Mouse (Mus musculus) frontal cortex, adult (tissue): ENCODE measurements around the gene Man1c1.

Experiments
- ATAC-seq: cut with Nextera tagmentation; 2 replicates; pipeline ENCODE4 v1.9.2; 2017; ENCODE audit warnings: mild to moderate bottlenecking, moderate library complexity, mixed read lengths; ENCODE audit not compliant: low TSS enrichment

Gene Man1c1

GRCm38 (mm10) chr4:134724974-134725373, 20.9 kb upstream of the Man1c1 start:
- ATAC-seq = no peak

- no peak for ATAC-seq
Measured at GRCm38 (mm10) chr4:134723251-134723650, 19.2 kb upstream of the Man1c1 start.

GRCm38 (mm10) chr4:134721076-134721475, 17.0 kb upstream of the Man1c1 start:
- ATAC-seq = peak; percentile 57

GRCm38 (mm10) chr4:134720371-134720770, 16.3 kb upstream of the Man1c1 start:
- no peak for ATAC-seq

- no peak; the same call in 1 of the 2 replicates for ATAC-seq
Measured at GRCm38 (mm10) chr4:134719489-134719888, 15.4 kb upstream of the Man1c1 start.

GRCm38 (mm10) chr4:134713937-134714336, 9.8 kb upstream of the Man1c1 start:
- ATAC-seq = peak; percentile 92

GRCm38 (mm10) chr4:134705311-134705710, 1.2 kb upstream of the Man1c1 start:
- no peak for ATAC-seq

- no peak; the same call in none of the 2 replicates for ATAC-seq
Measured at GRCm38 (mm10) chr4:134704590-134704989, 500 bp upstream of the Man1c1 start.

GRCm38 (mm10) chr4:134702981-134703834, 882 bp downstream of the Man1c1 start:
- no peak for ATAC-seq

- ATAC-seq = peak; percentile 41; the same call in 1 of the 2 replicates
Measured at GRCm38 (mm10) chr4:134701934-134702333, 2.2 kb downstream of the Man1c1 start.

GRCm38 (mm10) chr4:134700911-134701310, 3.2 kb downstream of the Man1c1 start:
- ATAC-seq = no peak

GRCm38 (mm10) chr4:134693202-134693940, 10.7 kb downstream of the Man1c1 start:
- no peak for ATAC-seq

- ATAC-seq = no peak
Measured at GRCm38 (mm10) chr4:134692388-134692787, 11.7 kb downstream of the Man1c1 start.

GRCm38 (mm10) chr4:134686022-134686661, 17.9 kb downstream of the Man1c1 start:
- no peak for ATAC-seq

GRCm38 (mm10) chr4:134684637-134685338, 19.3 kb downstream of the Man1c1 start:
- ATAC-seq = no peak

GRCm38 (mm10) chr4:134683892-134684291, 20.2 kb downstream of the Man1c1 start:
- no peak for ATAC-seq

- peak; percentile 67; the same call in 1 of the 2 replicates for ATAC-seq
Measured at GRCm38 (mm10) chr4:134683008-134683407, 21.1 kb downstream of the Man1c1 start.

GRCm38 (mm10) chr4:134682423-134682822, 21.7 kb downstream of the Man1c1 start:
- no peak for ATAC-seq

GRCm38 (mm10) chr4:134681819-134682218, 22.3 kb downstream of the Man1c1 start:
- ATAC-seq = no peak

- peak; percentile 38; the same call in 1 of the 2 replicates for ATAC-seq
Measured at GRCm38 (mm10) chr4:134677556-134678508, 26.3 kb downstream of the Man1c1 start.
